Mouse (Mus musculus) megakaryocyte, embryonic 14.5 days (primary cell): ENCODE measurements at regions not wholly inside any gene's neighbourhood (a gene's known extent, or its start where the extent isn't known, plus 50 kb on each side); places are given as distances from the start of the nearest gene placed in this dataset.

Experiments
- H3K27me3 ChIP-seq: replicated peaks from 2 replicates; pipeline ENCODE3; 2012; ENCODE audit warnings: inconsistent platforms
- H3K36me3 ChIP-seq: replicated peaks from 2 replicates; pipeline ENCODE3; 2012; ENCODE audit warnings: low read length, inconsistent platforms, mixed read lengths
- H3K4me1 ChIP-seq: 2 replicates; pipeline ENCODE4 v1.6.1; 2012; ENCODE audit warnings: inconsistent platforms
- H3K4me3 ChIP-seq: replicated peaks from 2 replicates; pipeline ENCODE3; 2012; ENCODE audit warnings: moderate library complexity, mild to moderate bottlenecking, inconsistent platforms
- H3K9me3 ChIP-seq: 2 replicates; pipeline ENCODE4 v1.6.1; 2012; ENCODE audit warnings: inconsistent platforms
- FLI1 ChIP-seq: IDR thresholded peaks from 2 replicates; pipeline ENCODE4 v1.6.1; 2012; ENCODE audit warnings: low read length, inconsistent platforms, mixed read lengths
- GATA1 ChIP-seq: IDR thresholded peaks from 3 replicates; pipeline ENCODE4 v1.6.1; 2012; ENCODE audit warnings: mixed read lengths, low read length, inconsistent platforms, borderline replicate concordance

- Histone ChIP-seq H3K4me1 (peaks cover 56% of the 10 kb centered on the region), H3K36me3 (no peaks in the 10 kb centered on the region), H3K27me3 (no peaks in the 10 kb centered on the region), H3K9me3 (no peaks in the 10 kb centered on the region), H3K4me3 (peak overlapping the region; percentile 47)
- TF ChIP-seq FLI1 (no peak), GATA1 (no peak)
These were observed 447.5 kb downstream of the Cd83 start for GRCm38 (mm10) chr13:44231868-44232715.

DNA sequence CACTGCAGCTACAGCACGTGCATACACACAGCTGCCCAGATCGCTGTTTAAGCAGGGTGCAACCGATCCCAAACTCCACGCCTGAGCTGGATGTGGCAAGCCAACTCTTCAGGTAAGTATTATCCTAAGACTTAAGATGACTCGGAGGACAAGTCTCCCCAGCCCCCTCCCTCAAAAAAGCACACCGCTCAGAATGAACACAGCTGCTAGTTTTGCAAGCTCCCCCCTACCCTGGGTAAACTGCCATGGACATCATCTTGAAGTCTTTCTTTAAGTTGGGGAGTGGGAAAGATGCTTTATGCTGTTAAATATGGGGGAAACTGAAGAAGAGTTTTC lies 448.1 kb downstream of the Cd83 start:
- no peaks in the 10 kb centered on the region for H3K9me3 ChIP-seq
- peaks cover 60% of the 10 kb centered on the region for H3K4me1 ChIP-seq
- no peaks in the 10 kb centered on the region for H3K27me3 ChIP-seq
- TF ChIP-seq GATA1 (no peak), FLI1 (no peak)
- H3K36me3 ChIP-seq: no peaks in the 10 kb centered on the region
- H3K4me3 ChIP-seq: peak overlapping the region; percentile 47

DNA sequence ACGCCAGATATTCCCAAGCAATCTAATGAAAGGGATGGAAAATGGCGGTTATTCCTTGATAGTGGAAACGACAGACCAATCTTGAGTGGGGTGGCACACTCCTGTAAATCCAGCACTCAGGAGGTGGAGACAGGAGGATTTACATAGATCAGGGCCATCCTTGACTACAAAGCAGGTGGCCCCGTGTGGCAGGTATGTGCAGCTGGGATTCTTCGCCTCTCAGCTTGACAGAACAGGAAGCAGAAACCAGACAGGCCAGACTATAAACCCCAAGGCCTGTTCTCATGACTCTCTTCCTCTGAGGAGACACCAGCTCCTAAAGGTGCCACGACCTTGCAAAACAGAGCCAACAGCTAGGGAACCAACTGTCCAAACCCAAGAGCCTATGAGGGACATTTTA lies 449.7 kb downstream of the Cd83 start:
- TF ChIP-seq GATA1: no peak
- no peak for TF ChIP-seq FLI1
- H3K4me3 ChIP-seq: no peak overlapping the region
- H3K4me1 ChIP-seq: peaks cover 69% of the 10 kb centered on the region
- H3K36me3 ChIP-seq: no peaks in the 10 kb centered on the region
- no peaks in the 10 kb centered on the region for H3K9me3 ChIP-seq
- H3K27me3 ChIP-seq: no peaks in the 10 kb centered on the region

DNA sequence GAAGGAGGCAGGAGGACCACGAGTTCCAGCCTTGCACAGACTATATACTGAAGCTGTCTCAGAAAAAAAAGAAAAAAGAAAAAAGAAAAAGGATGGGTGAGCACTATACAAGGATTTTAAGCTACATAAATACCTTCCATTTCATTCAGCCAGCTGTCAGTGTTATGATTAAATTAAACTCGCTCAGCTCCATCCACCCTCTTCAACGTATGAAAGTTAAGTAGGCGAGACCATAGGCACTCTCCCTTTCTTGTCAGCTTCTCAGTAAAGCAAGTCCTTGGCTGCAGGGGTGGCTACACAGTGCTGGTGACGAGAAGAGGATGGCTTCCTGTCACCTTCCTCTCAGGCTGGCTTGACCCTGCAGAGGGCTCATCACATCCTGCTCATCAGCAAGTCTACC lies 450.7 kb downstream of the Cd83 start:
- no peak overlapping the region for H3K4me3 ChIP-seq
- no peaks in the 10 kb centered on the region for H3K36me3 ChIP-seq
- H3K27me3 ChIP-seq: no peaks in the 10 kb centered on the region
- H3K4me1 ChIP-seq: peaks cover 70% of the 10 kb centered on the region
- no peaks in the 10 kb centered on the region for H3K9me3 ChIP-seq
- no peak for TF ChIP-seq FLI1
- no peak for TF ChIP-seq GATA1

GRCm38 (mm10) chr13:44235941-44236340 lies 451.4 kb downstream of the Cd83 start:
- Histone ChIP-seq H3K27me3 (no peaks in the 10 kb centered on the region), H3K4me1 (peaks cover 63% of the 10 kb centered on the region), H3K9me3 (no peaks in the 10 kb centered on the region), H3K36me3 (no peaks in the 10 kb centered on the region), H3K4me3 (no peak overlapping the region)
- no peak for TF ChIP-seq FLI1
- TF ChIP-seq GATA1: no peak

DNA sequence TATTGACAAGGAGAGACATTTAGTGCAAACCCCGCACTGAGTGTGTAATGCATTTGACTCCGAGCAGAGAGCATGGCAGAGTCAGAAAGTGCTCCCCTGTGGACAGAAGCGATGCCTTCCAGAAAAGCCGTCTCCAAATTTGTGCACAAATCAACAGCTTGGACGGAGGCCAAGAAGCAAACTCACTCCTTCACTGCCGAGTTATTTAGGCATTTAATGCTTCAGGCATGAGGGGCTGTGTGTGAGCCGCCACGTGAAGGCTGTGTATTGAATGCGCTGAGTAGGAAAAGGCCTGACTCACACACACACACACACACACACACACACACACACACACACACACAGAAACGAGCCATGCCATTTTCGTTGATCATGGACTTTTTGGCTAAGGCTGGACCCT lies 453.7 kb downstream of the Cd83 start:
- Histone ChIP-seq H3K36me3 (no peaks in the 10 kb centered on the region), H3K4me3 (no peak overlapping the region), H3K4me1 (peaks cover 50% of the 10 kb centered on the region), H3K9me3 (no peaks in the 10 kb centered on the region), H3K27me3 (no peaks in the 10 kb centered on the region)
- TF ChIP-seq GATA1 (no peak), FLI1 (no peak)

DNA sequence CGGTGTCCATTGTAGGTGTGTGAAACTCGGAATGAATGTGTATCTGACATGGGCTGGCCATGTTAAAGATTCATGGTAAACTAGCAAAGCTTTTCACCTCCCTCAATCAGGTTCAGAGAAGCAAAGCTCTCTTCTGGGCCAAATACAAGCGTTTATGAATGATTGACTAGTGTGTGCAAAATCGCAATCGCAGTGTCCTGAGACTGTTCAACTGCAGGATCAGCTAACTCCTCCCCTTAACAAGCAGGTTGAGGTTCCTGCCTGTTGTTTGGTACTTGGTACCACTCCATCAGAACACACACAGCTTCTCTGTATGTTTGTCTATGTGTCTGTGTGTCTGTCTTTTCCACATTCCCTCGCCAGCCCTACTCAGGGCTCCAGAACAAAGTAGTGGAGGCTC lies 458.6 kb downstream of the Cd83 start:
- H3K27me3 ChIP-seq: no peaks in the 10 kb centered on the region
- peaks cover 41% of the 10 kb centered on the region for H3K4me1 ChIP-seq
- TF ChIP-seq FLI1 (no peak), GATA1 (no peak)
- H3K9me3 ChIP-seq: no peaks in the 10 kb centered on the region
- no peak overlapping the region for H3K4me3 ChIP-seq
- no peaks in the 10 kb centered on the region for H3K36me3 ChIP-seq

DNA sequence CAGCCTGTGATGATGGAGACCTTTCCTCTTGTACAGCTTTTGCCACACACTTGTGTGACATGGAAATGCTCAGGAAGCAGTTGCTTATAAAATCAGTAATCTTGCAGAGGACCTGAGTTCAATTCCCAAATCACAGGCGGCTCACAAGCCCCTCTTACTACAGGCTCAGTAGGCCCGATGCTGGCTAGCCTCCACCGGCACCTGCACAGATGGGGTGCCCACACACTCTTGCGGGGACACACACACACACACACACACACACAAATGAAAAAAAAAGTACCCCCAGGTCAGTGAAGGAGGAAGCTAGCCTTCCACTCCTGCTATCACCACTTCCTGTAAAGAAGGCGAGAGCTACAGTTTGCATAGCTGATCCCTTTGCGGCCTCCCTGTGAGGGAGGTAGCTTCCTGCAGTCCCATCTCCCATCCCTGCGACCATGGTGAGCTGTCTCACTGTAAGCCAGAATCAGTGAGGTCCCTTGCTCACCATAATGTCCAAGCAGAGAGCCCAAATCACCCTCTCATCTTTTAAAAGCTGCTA lies 462.2 kb downstream of the Cd83 start:
- H3K4me1 ChIP-seq: peaks cover 54% of the 10 kb centered on the region
- TF ChIP-seq GATA1 (no peak), FLI1 (no peak)
- H3K36me3 ChIP-seq: no peaks in the 10 kb centered on the region
- no peaks in the 10 kb centered on the region for H3K27me3 ChIP-seq
- no peaks in the 10 kb centered on the region for H3K9me3 ChIP-seq
- peak overlapping the region; percentile 35 for H3K4me3 ChIP-seq

DNA sequence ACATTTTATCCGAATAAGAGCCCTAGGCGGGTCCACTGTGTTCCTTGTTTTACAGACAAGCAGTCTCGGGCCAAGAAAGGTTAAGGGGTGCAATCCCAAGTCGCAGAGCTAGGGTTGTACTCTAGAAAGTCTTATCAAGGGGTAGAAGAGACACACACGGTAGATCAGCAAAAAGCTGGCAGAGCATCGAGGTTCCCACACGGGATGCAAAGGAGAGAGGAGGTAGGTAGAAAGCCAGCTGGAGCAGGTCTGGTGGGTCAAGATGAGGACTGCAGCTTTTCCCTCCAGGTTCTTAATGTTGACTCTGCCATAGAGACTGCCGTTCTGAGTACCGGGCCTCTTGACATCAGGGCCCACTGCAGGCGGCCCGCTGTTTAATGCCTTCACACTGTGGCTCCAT lies 463.3 kb downstream of the Cd83 start:
- Histone ChIP-seq H3K9me3 (no peaks in the 10 kb centered on the region), H3K4me1 (peaks cover 64% of the 10 kb centered on the region), H3K27me3 (no peaks in the 10 kb centered on the region), H3K36me3 (no peaks in the 10 kb centered on the region), H3K4me3 (no peak overlapping the region)
- no peak for TF ChIP-seq GATA1

GRCm38 (mm10) chr13:44248401-44248800 lies 463.8 kb downstream of the Cd83 start:
- no peak for TF ChIP-seq GATA1
- no peak for TF ChIP-seq FLI1
- no peaks in the 10 kb centered on the region for H3K9me3 ChIP-seq
- no peaks in the 10 kb centered on the region for H3K27me3 ChIP-seq
- H3K4me3 ChIP-seq: peak overlapping the region; percentile 7
- no peaks in the 10 kb centered on the region for H3K36me3 ChIP-seq
- peaks cover 70% of the 10 kb centered on the region for H3K4me1 ChIP-seq

GRCm38 (mm10) chr13:44249119-44249518 lies 464.5 kb downstream of the Cd83 start:
- no peak overlapping the region for H3K4me3 ChIP-seq
- H3K27me3 ChIP-seq: no peaks in the 10 kb centered on the region
- no peaks in the 10 kb centered on the region for H3K36me3 ChIP-seq
- TF ChIP-seq GATA1: no peak
- H3K9me3 ChIP-seq: no peaks in the 10 kb centered on the region
- peaks cover 77% of the 10 kb centered on the region for H3K4me1 ChIP-seq
